Mouse (Mus musculus): ENCODE data around the gene Nle1. TPM values are rescaled to one million over a fixed set of nuclear protein-coding genes. Genes with fewer than 3 reads are reported as not detected.
A peak's percentile ranks its signal among the peaks of the same experiment; 100 is the strongest.

The Nle1 gene
- polyA plus RNA-seq, 1 experiment from 2014 or later = 24.0 TPM

- H3K4me2 ChIP-seq (ENCODE audit: low read length) = no peak overlapping the region
- H3K27me3 ChIP-seq (ENCODE audit: insufficient read depth, low read length) = no peaks in the 10 kb centered on the region
- no peak overlapping the region for H3K27ac ChIP-seq
- H3K9me3 ChIP-seq (replicated peaks; ENCODE audit: low read length) = no peaks in the 10 kb centered on the region
- no peak overlapping the region for H3K4me3 ChIP-seq (replicated peaks; ENCODE audit: low read depth, low read length)
- TF ChIP-seq CTCF (IDR thresholded peaks at IDR 0.05; ENCODE audit: low read depth) = no peak
- H3K4me1 ChIP-seq (replicated peaks; ENCODE audit: insufficient read depth, low read length) = peaks cover 5% of the 10 kb centered on the region; the same call in 1 of the 2 replicates
- 69% methylated on average over 4 of the region's 4 CpGs for WGBS
- ATAC-seq (replicated peaks; ENCODE audit: low FRiP score, low read depth) = no peak
- DNase-seq (ENCODE audit: low spot score) = no peak
- H3K36me3 ChIP-seq (ENCODE audit: insufficient read depth, low read length) = no peaks in the 10 kb centered on the region
- no peak overlapping the region for H3K9ac ChIP-seq (ENCODE audit: low read depth, low read length)
These were observed 44.7 kb downstream of the Nle1 start for GRCm38 (mm10) chr11:82863488-82863931.

GRCm38 (mm10) chr11:82863059-82863458 lies 45.2 kb downstream of the Nle1 start:
- WGBS = 84% methylated on average over 2 of the region's 2 CpGs
- H3K4me3 ChIP-seq (replicated peaks; ENCODE audit: low read depth, low read length) = no peak overlapping the region
- H3K27ac ChIP-seq = no peak overlapping the region
- no peaks in the 10 kb centered on the region for H3K9me3 ChIP-seq (replicated peaks; ENCODE audit: low read length)
- no peak for DNase-seq (ENCODE audit: low spot score)
- ATAC-seq (replicated peaks; ENCODE audit: low FRiP score, low read depth) = no peak
- H3K4me1 ChIP-seq (replicated peaks; ENCODE audit: insufficient read depth, low read length) = peaks cover 5% of the 10 kb centered on the region; the same call in 1 of the 2 replicates
- no peak for TF ChIP-seq CTCF (IDR thresholded peaks at IDR 0.05; ENCODE audit: low read depth)
- no peaks in the 10 kb centered on the region for H3K27me3 ChIP-seq (ENCODE audit: insufficient read depth, low read length)
- no peak overlapping the region for H3K4me2 ChIP-seq (ENCODE audit: low read length)
- H3K36me3 ChIP-seq (ENCODE audit: insufficient read depth, low read length) = no peaks in the 10 kb centered on the region
- H3K9ac ChIP-seq (ENCODE audit: low read depth, low read length) = no peak overlapping the region

- DNase-seq (ENCODE audit: low spot score) (no peak), ATAC-seq (replicated peaks; ENCODE audit: low FRiP score, low read depth) (no peak)
- 83% methylated on average over 9 of the region's 9 CpGs for WGBS
- Histone ChIP-seq H3K4me1 (replicated peaks; ENCODE audit: insufficient read depth, low read length) (peaks cover 5% of the 10 kb centered on the region; the same call in 1 of the 2 replicates), H3K4me3 (replicated peaks; ENCODE audit: low read depth, low read length) (no peak overlapping the region), H3K4me2 (ENCODE audit: low read length) (no peak overlapping the region), H3K27ac (no peak overlapping the region), H3K9ac (ENCODE audit: low read depth, low read length) (no peak overlapping the region), H3K27me3 (ENCODE audit: insufficient read depth, low read length) (no peaks in the 10 kb centered on the region), H3K9me3 (replicated peaks; ENCODE audit: low read length) (no peaks in the 10 kb centered on the region), H3K36me3 (ENCODE audit: insufficient read depth, low read length) (no peaks in the 10 kb centered on the region)
- TF ChIP-seq CTCF (IDR thresholded peaks at IDR 0.05; ENCODE audit: low read depth) = no peak
These were observed 45.6 kb downstream of the Nle1 start for GRCm38 (mm10) chr11:82862638-82863037.

GRCm38 (mm10) chr11:82861558-82861957 lies 46.7 kb downstream of the Nle1 start:
- ATAC-seq (replicated peaks; ENCODE audit: low FRiP score, low read depth) (no peak), DNase-seq (ENCODE audit: low spot score) (no peak)
- H3K4me1 ChIP-seq (replicated peaks; ENCODE audit: insufficient read depth, low read length) = peaks cover 5% of the 10 kb centered on the region; the same call in 1 of the 2 replicates
- H3K36me3 ChIP-seq (ENCODE audit: insufficient read depth, low read length) = no peaks in the 10 kb centered on the region
- no peak overlapping the region for H3K9ac ChIP-seq (ENCODE audit: low read depth, low read length)
- H3K27ac ChIP-seq = no peak overlapping the region
- no peaks in the 10 kb centered on the region for H3K9me3 ChIP-seq (replicated peaks; ENCODE audit: low read length)
- no peak for TF ChIP-seq CTCF (IDR thresholded peaks at IDR 0.05; ENCODE audit: low read depth)
- H3K27me3 ChIP-seq (ENCODE audit: insufficient read depth, low read length) = no peaks in the 10 kb centered on the region
- no peak overlapping the region for H3K4me3 ChIP-seq (replicated peaks; ENCODE audit: low read depth, low read length)
- H3K4me2 ChIP-seq (ENCODE audit: low read length) = no peak overlapping the region
- WGBS = 55% methylated on average over 8 of the region's 8 CpGs

GRCm38 (mm10) chr11:82860759-82861158 lies 47.5 kb downstream of the Nle1 start:
- WGBS = 75% methylated on average over 6 of the region's 6 CpGs
- no peaks in the 10 kb centered on the region for H3K9me3 ChIP-seq (replicated peaks; ENCODE audit: low read length)
- no peak overlapping the region for H3K4me3 ChIP-seq (replicated peaks; ENCODE audit: low read depth, low read length)
- DNase-seq (ENCODE audit: low spot score) (no peak), ATAC-seq (replicated peaks; ENCODE audit: low FRiP score, low read depth) (no peak; the same call in 1 of the 2 replicates)
- H3K27me3 ChIP-seq (ENCODE audit: insufficient read depth, low read length) = no peaks in the 10 kb centered on the region
- H3K9ac ChIP-seq (ENCODE audit: low read depth, low read length) = no peak overlapping the region
- no peak overlapping the region for H3K4me2 ChIP-seq (ENCODE audit: low read length)
- H3K4me1 ChIP-seq (replicated peaks; ENCODE audit: insufficient read depth, low read length) = peaks cover 5% of the 10 kb centered on the region; the same call in 1 of the 2 replicates
- no peaks in the 10 kb centered on the region for H3K36me3 ChIP-seq (ENCODE audit: insufficient read depth, low read length)
- no peak for TF ChIP-seq CTCF (IDR thresholded peaks at IDR 0.05; ENCODE audit: low read depth)
- H3K27ac ChIP-seq = no peak overlapping the region

- WGBS = 79% methylated on average over 13 of the region's 13 CpGs
- TF ChIP-seq CTCF (IDR thresholded peaks at IDR 0.05; ENCODE audit: low read depth) = no peak
- Histone ChIP-seq H3K27ac (peak overlapping the region; percentile 19; the same call in 1 of the 2 replicates), H3K4me3 (replicated peaks; ENCODE audit: low read depth, low read length) (no peak overlapping the region), H3K27me3 (ENCODE audit: insufficient read depth, low read length) (no peaks in the 10 kb centered on the region), H3K9ac (ENCODE audit: low read depth, low read length) (no peak overlapping the region), H3K4me2 (ENCODE audit: low read length) (no peak overlapping the region), H3K4me1 (replicated peaks; ENCODE audit: insufficient read depth, low read length) (peaks cover 5% of the 10 kb centered on the region; the same call in 1 of the 2 replicates), H3K9me3 (replicated peaks; ENCODE audit: low read length) (no peaks in the 10 kb centered on the region), H3K36me3 (ENCODE audit: insufficient read depth, low read length) (no peaks in the 10 kb centered on the region)
- DNase-seq (ENCODE audit: low spot score) (no peak), ATAC-seq (replicated peaks; ENCODE audit: low FRiP score, low read depth) (no peak)
These were observed 50.8 kb downstream of the Nle1 start for GRCm38 (mm10) chr11:82857307-82857848.

- ATAC-seq (replicated peaks; ENCODE audit: low FRiP score, low read depth) (no peak), DNase-seq (ENCODE audit: low spot score) (no peak)
- Histone ChIP-seq H3K4me1 (replicated peaks; ENCODE audit: insufficient read depth, low read length) (no peaks in the 10 kb centered on the region), H3K4me2 (ENCODE audit: low read length) (no peak overlapping the region), H3K4me3 (replicated peaks; ENCODE audit: low read depth, low read length) (no peak overlapping the region), H3K27me3 (ENCODE audit: insufficient read depth, low read length) (no peaks in the 10 kb centered on the region), H3K9ac (ENCODE audit: low read depth, low read length) (no peak overlapping the region), H3K36me3 (ENCODE audit: insufficient read depth, low read length) (no peaks in the 10 kb centered on the region), H3K27ac (no peak overlapping the region), H3K9me3 (replicated peaks; ENCODE audit: low read length) (no peaks in the 10 kb centered on the region)
- 67% methylated on average over 10 of the region's 10 CpGs for WGBS
- no peak for TF ChIP-seq CTCF (IDR thresholded peaks at IDR 0.05; ENCODE audit: low read depth)
These were observed 52.2 kb downstream of the Nle1 start for GRCm38 (mm10) chr11:82856032-82856431.
